Mouse (Mus musculus) telencephalon, adult 2 months (tissue): ENCODE measurements around the gene Btbd35f22.
"Not testable (repeated sequence)": the region's sequence is repeated elsewhere in the genome, so short reads cannot be mapped to it uniquely, and the experiment has no call there.

Experiments used
- DNase-seq: peaks from one replicate; pipeline ENCODE4 v3.0.0-alpha.2; 2011; ENCODE audit warnings: low read depth, low spot score

The Btbd35f22 gene

DNA sequence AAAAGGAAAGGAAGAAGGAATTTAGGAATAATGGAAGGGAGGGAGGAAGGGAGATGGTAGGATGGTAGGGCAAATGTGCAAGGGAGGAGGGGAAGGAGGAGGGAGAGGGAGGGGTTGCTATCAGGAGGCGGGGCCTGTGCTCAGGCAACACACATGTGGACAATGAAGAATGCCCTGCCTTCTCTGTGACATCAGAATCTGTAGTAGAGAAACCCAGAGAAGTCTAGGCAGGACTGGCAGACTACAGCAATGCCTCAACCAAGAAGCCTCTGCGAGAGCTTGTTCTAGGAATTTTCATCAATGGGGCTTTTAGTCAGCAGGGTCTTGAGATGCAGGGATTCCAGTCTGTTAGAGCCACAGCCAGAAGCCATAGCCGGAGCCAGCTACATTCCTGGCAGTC, at the start of gene Btbd35f22:
Gene Btbd35f22 (plus strand): TSS at position 301 of the 400 bp plus-strand sequence.
- DNase-seq, result not testable (repeated sequence)
